Mouse (Mus musculus) cortical plate, adult 2 months (tissue): ENCODE data around the gene Adat1. TPM values are rescaled to one million over a fixed set of nuclear protein-coding genes. Genes with fewer than 3 reads are reported as not detected.

Source experiments
- H3K27ac ChIP-seq: fragments of 200-500 bp; 2 replicates; pipeline ENCODE4 v1.5.1; 2012; ENCODE audit warnings: low read length, control low read depth, inconsistent platforms; ENCODE audit not compliant: insufficient read depth
- H3K4me1 ChIP-seq: fragments of 200-500 bp; 2 replicates; pipeline ENCODE4 v1.6.1; 2011; ENCODE audit warnings: low read length; ENCODE audit not compliant: control insufficient read depth, insufficient read depth
- H3K4me3 ChIP-seq: fragments of 200-500 bp; 2 replicates; pipeline ENCODE4 v1.5.1; 2011; ENCODE audit warnings: mild to moderate bottlenecking, low read length, control low read depth; ENCODE audit not compliant: insufficient read depth
- CTCF ChIP-seq: fragments of 200-500 bp; IDR thresholded peaks from 2 replicates; pipeline ENCODE4 v1.5.1; 2011; ENCODE audit warnings: mild to moderate bottlenecking, control low read depth, low read length; ENCODE audit not compliant: insufficient read depth; ENCODE audit errors: extremely low read depth
- POLR2A ChIP-seq: fragments of 200-500 bp; IDR thresholded peaks from 2 replicates; pipeline ENCODE4 v1.6.1; 2011; ENCODE audit warnings: mild to moderate bottlenecking, low read length, control low read depth; ENCODE audit not compliant: insufficient read depth; ENCODE audit errors: extremely low read depth
- polyA plus RNA-seq: library from polyadenylated mRNA; depleted of rRNA; stranded (reverse); fragments of >200 nt; gene quantifications from 2 replicates; pipeline ENCODE4 v1.2.3, GENCODE M21; 2012

The Adat1 gene
- polyA plus RNA-seq, 1 experiment, result 8.3 TPM

GRCm38 (mm10) chr8:111968991-111969390 lies 23.1 kb downstream of the Adat1 start:
- no peak for TF ChIP-seq CTCF
- TF ChIP-seq POLR2A, result no peak
- peaks cover 2% of the 10 kb centered on the region; the same call in 1 of the 2 replicates for H3K4me1 ChIP-seq
- no peak overlapping the region for H3K27ac ChIP-seq
- H3K4me3 ChIP-seq, result no peak overlapping the region

- H3K27ac ChIP-seq, result no peak overlapping the region
- H3K4me3 ChIP-seq, result no peak overlapping the region
- no peak for TF ChIP-seq CTCF
- TF ChIP-seq POLR2A, result no peak
- peaks cover 3% of the 10 kb centered on the region; the same call in 1 of the 2 replicates for H3K4me1 ChIP-seq
Measured at GRCm38 (mm10) chr8:111968541-111968940, 23.6 kb downstream of the Adat1 start.

GRCm38 (mm10) chr8:111967246-111967870 lies 24.7 kb downstream of the Adat1 start:
- H3K4me3 ChIP-seq, result no peak overlapping the region
- TF ChIP-seq CTCF (no peak), POLR2A (no peak)
- no peak overlapping the region for H3K27ac ChIP-seq
- peaks cover 3% of the 10 kb centered on the region; the same call in 1 of the 2 replicates for H3K4me1 ChIP-seq

- no peak overlapping the region for H3K4me3 ChIP-seq
- no peak overlapping the region for H3K27ac ChIP-seq
- TF ChIP-seq CTCF (no peak), POLR2A (no peak)
Measured at GRCm38 (mm10) chr8:111964849-111965561, 27.1 kb downstream of the Adat1 start.

GRCm38 (mm10) chr8:111964351-111964750 lies 27.8 kb downstream of the Adat1 start:
- Histone ChIP-seq H3K4me3 (no peak overlapping the region), H3K4me1 (peaks cover 5% of the 10 kb centered on the region), H3K27ac (no peak overlapping the region)
- no peak for TF ChIP-seq POLR2A
- no peak for TF ChIP-seq CTCF

More at GRCm38 (mm10) chr8:111964849-111965561, 27.1 kb downstream of the Adat1 start:
- H3K4me1 ChIP-seq, result peaks cover 5% of the 10 kb centered on the region

- H3K4me1 ChIP-seq, result peaks cover 5% of the 10 kb centered on the region
- TF ChIP-seq POLR2A (no peak), CTCF (no peak)
- H3K4me3 ChIP-seq, result no peak overlapping the region
- H3K27ac ChIP-seq, result no peak overlapping the region
Measured at GRCm38 (mm10) chr8:111963546-111963945, 28.6 kb downstream of the Adat1 start.

GRCm38 (mm10) chr8:111963091-111963490 lies 29.0 kb downstream of the Adat1 start:
- H3K27ac ChIP-seq, result no peak overlapping the region
- H3K4me1 ChIP-seq, result peaks cover 5% of the 10 kb centered on the region
- TF ChIP-seq POLR2A, result no peak
- TF ChIP-seq CTCF, result no peak
- no peak overlapping the region for H3K4me3 ChIP-seq

GRCm38 (mm10) chr8:111962589-111962988 lies 29.5 kb downstream of the Adat1 start:
- peaks cover 5% of the 10 kb centered on the region for H3K4me1 ChIP-seq
- H3K27ac ChIP-seq, result no peak overlapping the region
- H3K4me3 ChIP-seq, result no peak overlapping the region
- TF ChIP-seq POLR2A, result no peak
- TF ChIP-seq CTCF, result no peak

- Histone ChIP-seq H3K27ac (no peak overlapping the region), H3K4me3 (no peak overlapping the region), H3K4me1 (peaks cover 5% of the 10 kb centered on the region)
- TF ChIP-seq CTCF (no peak), POLR2A (no peak)
Measured at GRCm38 (mm10) chr8:111961330-111961729, 30.8 kb downstream of the Adat1 start.

- H3K4me3 ChIP-seq, result no peak overlapping the region
- no peak for TF ChIP-seq CTCF
- TF ChIP-seq POLR2A, result no peak
- H3K4me1 ChIP-seq, result peaks cover 5% of the 10 kb centered on the region
Measured at GRCm38 (mm10) chr8:111960591-111961321, 31.3 kb downstream of the Adat1 start.

More at GRCm38 (mm10) chr8:111960591-111961321, 31.3 kb downstream of the Adat1 start:
- no peak overlapping the region for H3K27ac ChIP-seq
